In the genomic region with DNA sequence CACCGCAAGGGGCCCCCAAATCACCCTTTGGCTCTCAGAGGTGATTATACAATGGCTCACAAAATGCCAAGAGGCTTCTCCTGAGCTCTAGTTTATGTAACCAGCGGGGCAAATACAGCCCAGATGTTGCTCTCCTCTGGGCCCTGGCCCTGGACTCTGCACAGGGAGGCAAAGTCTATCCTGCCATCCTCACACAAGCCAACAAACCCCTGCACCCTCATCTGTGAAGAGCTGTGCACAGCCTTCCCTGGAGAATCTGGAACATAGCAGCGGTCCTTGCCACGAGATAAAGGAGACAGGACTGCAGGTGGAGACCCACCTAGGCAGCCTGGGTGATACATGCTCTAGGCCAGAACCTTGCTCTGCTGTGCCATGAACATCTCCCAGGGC, we compare ENCODE assay signal across 10 mouse cellular contexts. TPM values are rescaled to one million over a fixed set of nuclear protein-coding genes. Genes with fewer than 3 reads are reported as not detected.
DNase-seq lines count a peak whose midpoint lies in the region; ATAC-seq and TF ChIP-seq lines count a peak whose summit lies in the region.
"Had no signal": no experiment of that assay in that cellular context is flagged by ENCODE, and none has a peak within 500 bp of the region (broad histone marks: within the 10 kb centered on the region; RNA-seq: fewer than 3 reads in every experiment).

No protein-coding gene starts in this region.

- no peak for TF ChIP-seq CTCF in kidney, adult 2 months (conservative IDR thresholded peaks at IDR 0.05; ENCODE audit: insufficient read depth, insufficient read length, low read depth, low read length)

- H3K27me3 ChIP-seq in embryonic facial prominence, embryonic 11.5 days (ENCODE audit: control insufficient read depth, insufficient read depth, low read length) = no peaks in the 10 kb centered on the region
- no peaks in the 10 kb centered on the region for H3K27me3 ChIP-seq in kidney, adult 2 months (replicated peaks; ENCODE audit: control insufficient read depth, insufficient read depth, low read length)
- no peaks in the 10 kb centered on the region for H3K27me3 ChIP-seq in limb, embryonic 15.5 days
- H3K27me3 ChIP-seq: stomach, embryonic 15.5 days had no signal

- no peak for TF ChIP-seq POLR2A in kidney, adult 2 months (IDR thresholded peaks at IDR 0.05; ENCODE audit: low read depth, low read length)

- peaks cover 12% of the 10 kb centered on the region; the same call in 1 of the 2 replicates for H3K36me3 ChIP-seq in embryonic facial prominence, embryonic 11.5 days (replicated peaks; ENCODE audit: control insufficient read depth, insufficient read depth, low read depth, low read length)
- H3K36me3 ChIP-seq in kidney, adult 2 months (ENCODE audit: control insufficient read depth, insufficient read depth, low read length) = no peaks in the 10 kb centered on the region
- peaks cover 28% of the 10 kb centered on the region for H3K36me3 ChIP-seq in limb, embryonic 15.5 days

- no peak overlapping the region for H3K4me3 ChIP-seq in embryonic facial prominence, embryonic 11.5 days (ENCODE audit: low read depth, low read length)
- no peak overlapping the region for H3K4me3 ChIP-seq in kidney, adult 2 months (ENCODE audit: insufficient read depth, low read depth, low read length)
- H3K4me3 ChIP-seq in limb, embryonic 15.5 days = no peak overlapping the region
- H3K4me3 ChIP-seq: stomach, embryonic 15.5 days had no signal

- peaks cover 20% of the 10 kb centered on the region for H3K4me1 ChIP-seq in embryonic facial prominence, embryonic 11.5 days (ENCODE audit: control insufficient read depth, insufficient read depth, low read length)
- peaks cover 28% of the 10 kb centered on the region for H3K4me1 ChIP-seq in kidney, adult 2 months (ENCODE audit: control insufficient read depth, insufficient read depth, low read length)
- H3K4me1 ChIP-seq in limb, embryonic 15.5 days = peaks cover 65% of the 10 kb centered on the region

- no peaks in the 10 kb centered on the region for H3K9me3 ChIP-seq in embryonic facial prominence, embryonic 11.5 days (replicated peaks; ENCODE audit: control insufficient read depth, low read length)
- H3K9me3 ChIP-seq in limb, embryonic 15.5 days = no peaks in the 10 kb centered on the region
- H3K9me3 ChIP-seq: stomach, embryonic 15.5 days had no signal

- H3K27ac ChIP-seq in embryonic facial prominence, embryonic 11.5 days (replicated peaks; ENCODE audit: low read depth, low read length) = peak overlapping the region; percentile 76
- H3K27ac ChIP-seq in kidney, adult 2 months (ENCODE audit: insufficient read depth, low read depth, low read length) = peak overlapping the region; percentile 89
- H3K27ac ChIP-seq in limb, embryonic 15.5 days = peak overlapping the region; percentile 78
- H3K27ac ChIP-seq: stomach, embryonic 15.5 days had no signal

- ATAC-seq in embryonic facial prominence, embryonic 11.5 days (replicated peaks; ENCODE audit: insufficient number of reproducible peaks, low FRiP score, low TSS enrichment, low read depth) = peak; percentile 4; the same call in 1 of the 2 replicates
- ATAC-seq in limb, embryonic 15.5 days (ENCODE audit: insufficient number of reproducible peaks, low FRiP score, low TSS enrichment, low read depth) = no peak

- WGBS in embryonic facial prominence, embryonic 11.5 days = 39% methylated on average over 4 of the region's 4 CpGs
- 63% methylated on average over 4 of the region's 4 CpGs for WGBS in kidney, adult 2 months
- 29% methylated on average over 4 of the region's 4 CpGs for WGBS in limb, embryonic 15.5 days

- H3K9ac ChIP-seq in embryonic facial prominence, embryonic 11.5 days (replicated peaks; ENCODE audit: low read length) = no peak overlapping the region
- no peak overlapping the region for H3K9ac ChIP-seq in limb, embryonic 15.5 days
- H3K9ac ChIP-seq: stomach, embryonic 15.5 days had no signal

- DNase-seq in NIH3T3 (ENCODE audit: low read depth) = peak; percentile 37
- DNase-seq in embryonic facial prominence, embryonic 11.5 days (ENCODE audit: low spot score) = no peak
- peak; percentile 95 for DNase-seq in kidney, adult 2 months
- no peak for DNase-seq in cerebellum, adult 18-20 months
- no peak for DNase-seq in layer of hippocampus, adult 18-20 months (ENCODE audit: low spot score in 2 of 2)
- DNase-seq in cerebellum, postnatal 36 days = no peak
- no peak for DNase-seq in right cerebral cortex, adult 2 months (ENCODE audit: low spot score in 2 of 2)

- H3K4me2 ChIP-seq in embryonic facial prominence, embryonic 11.5 days (ENCODE audit: low read depth, low read length) = peak overlapping the region; percentile 19
- peak overlapping the region; percentile 12; the same call in 1 of the 2 replicates for H3K4me2 ChIP-seq in limb, embryonic 15.5 days
- H3K4me2 ChIP-seq: stomach, embryonic 15.5 days had no signal

RNA-seq across cellular contexts. Expression of gene Tsku, which starts 6.2 kb away (rescaled TPM):
- polyA plus RNA-seq in embryonic facial prominence, embryonic 11.5 days (2014; fragmentation: Nextera tagmentation; extraction: Ambion mirVana) = 13.6 and 14.5 TPM in 2 replicates
- polyA plus RNA-seq in kidney, adult 2 months (2012; rRNA removed) = 9.5 and 13.1 TPM in 2 replicates
- polyA plus RNA-seq in limb, embryonic 15.5 days (2015; fragmentation: Nextera tagmentation; extraction: Ambion mirVana) = 20.7 and 21.6 TPM in 2 replicates
- total RNA-seq in layer of hippocampus, adult 18-20 months (2021) = 1 to 10 TPM; 1.1 to 1.6 TPM
- total RNA-seq: megakaryocyte progenitor cell, adult 5-6 weeks had no signal

RNA-seq across cellular contexts. Expression of gene Acer3, which starts 33.9 kb away (rescaled TPM):
- 18.7 and 21.5 TPM in 2 replicates for polyA plus RNA-seq in embryonic facial prominence, embryonic 11.5 days (2014; fragmentation: Nextera tagmentation; extraction: Ambion mirVana)
- 8.1 and 11.9 TPM in 2 replicates for polyA plus RNA-seq in kidney, adult 2 months (2012; rRNA removed)
- polyA plus RNA-seq in limb, embryonic 15.5 days (2015; fragmentation: Nextera tagmentation; extraction: Ambion mirVana) = 47.2 and 48.3 TPM in 2 replicates
- 10 to 100 TPM; 18.1 to 24.9 TPM for total RNA-seq in layer of hippocampus, adult 18-20 months (2021)

Comparison
In these comparisons a context has a peak if more than half of its experiments do, and no peak if none do; other contexts are left out.
1. DNase-seq: peak in NIH3T3 (single experiment) and kidney, adult 2 months (single experiment); none in embryonic facial prominence, embryonic 11.5 days (single experiment), cerebellum, adult 18-20 months (0 of 2), layer of hippocampus, adult 18-20 months (0 of 2), cerebellum, postnatal 36 days (0 of 2) and right cerebral cortex, adult 2 months (0 of 2).
2. Peak in every context shown above with its lines, with median percentiles within 50 percentile points of each other: H3K27ac ChIP-seq.